Mouse (Mus musculus) spleen, adult 2 months (tissue): ENCODE results near the gene Gm20388. TPM values are rescaled to one million over a fixed set of nuclear protein-coding genes. Genes with fewer than 3 reads are reported as not detected.

Experiments used
- DNase-seq, 2 experiments: peaks; one replicate each; pipeline versions ENCODE4 v3.0.0 to v3.0.0-alpha.2; 2012 to 2021; ENCODE audit warnings: low spot score in 2 of 2, low read depth in 1 of 2
- H3K27ac ChIP-seq: fragments of 200-500 bp; 2 replicates; pipeline ENCODE4 v1.5.1; 2012; ENCODE audit warnings: low read length, inconsistent platforms; ENCODE audit not compliant: insufficient read depth
- H3K27me3 ChIP-seq: fragments of 200-500 bp; 2 replicates; pipeline ENCODE4 v1.6.1; 2012; ENCODE audit warnings: mild to moderate bottlenecking, moderate library complexity, low read length, inconsistent platforms; ENCODE audit not compliant: control insufficient read depth, insufficient read depth
- H3K36me3 ChIP-seq: fragments of 200-500 bp; 2 replicates; pipeline ENCODE4 v1.6.1; 2012; ENCODE audit warnings: mild to moderate bottlenecking, low read length, inconsistent platforms; ENCODE audit not compliant: control insufficient read depth, insufficient read depth
- H3K4me1 ChIP-seq: fragments of 200-500 bp; 2 replicates; pipeline ENCODE4 v1.6.1; 2011; ENCODE audit warnings: inconsistent platforms; ENCODE audit not compliant: control insufficient read depth, insufficient read depth, insufficient read length
- H3K4me3 ChIP-seq: fragments of 200-500 bp; 2 replicates; pipeline ENCODE4 v1.5.1; 2011; ENCODE audit warnings: mild to moderate bottlenecking, inconsistent platforms; ENCODE audit not compliant: insufficient read depth, insufficient read length; ENCODE audit errors: extremely low read depth
- CTCF ChIP-seq: fragments of 200-500 bp; IDR thresholded peaks from 2 replicates; pipeline ENCODE4 v1.5.1; 2011; ENCODE audit warnings: mild to moderate bottlenecking, inconsistent platforms; ENCODE audit not compliant: insufficient read depth, insufficient read length, insufficient replicate concordance; ENCODE audit errors: extremely low read depth
- POLR2A ChIP-seq: fragments of 200-500 bp; IDR thresholded peaks from 2 replicates; pipeline ENCODE4 v1.6.1; 2011; ENCODE audit warnings: low read depth, low read length, inconsistent platforms
- WGBS: fragments of 180-500 bp; shearing (Covaris S2); methylation state at CpG from one replicate; pipeline ENCODE4 v1.1.7; 2018; 5-methylcytosine and 5-hydroxymethylcytosine counted together
- polyA plus RNA-seq: library from polyadenylated mRNA; depleted of rRNA; stranded (reverse); fragments of >200 nt; gene quantifications from 2 replicates; pipeline ENCODE4 v1.2.3, GENCODE M21; 2012

Gm20388 gene
- polyA plus RNA-seq, 1 experiment: 26.1 TPM

- 87% methylated on average over 8 of the region's 8 CpGs for WGBS
- Histone ChIP-seq H3K36me3 (no peaks in the 10 kb centered on the region), H3K4me1 (no peaks in the 10 kb centered on the region), H3K27ac (no peak overlapping the region), H3K27me3 (no peaks in the 10 kb centered on the region; the same call in 1 of the 2 replicates), H3K4me3 (no peak overlapping the region)
- TF ChIP-seq CTCF (no peak), POLR2A (no peak)
- no peak for DNase-seq
Observed at GRCm38 (mm10) chr8:121172567-121172966, 1261.9 kb downstream of the Gm20388 start.

- WGBS: 79% methylated on average over 10 of the region's 10 CpGs
- no peak for DNase-seq
- Histone ChIP-seq H3K4me3 (no peak overlapping the region), H3K27me3 (no peaks in the 10 kb centered on the region), H3K27ac (no peak overlapping the region), H3K4me1 (no peaks in the 10 kb centered on the region), H3K36me3 (no peaks in the 10 kb centered on the region)
- no peak for TF ChIP-seq CTCF
- no peak for TF ChIP-seq POLR2A
Observed at GRCm38 (mm10) chr8:121174178-121174577, 1263.5 kb downstream of the Gm20388 start.

- WGBS: 87% methylated on average over 30 of the region's 30 CpGs
- H3K27ac ChIP-seq: no peak overlapping the region
Observed at GRCm38 (mm10) chr8:121174721-121175539, 1264.3 kb downstream of the Gm20388 start.

GRCm38 (mm10) chr8:121175540-121176090 lies 1265.0 kb downstream of the Gm20388 start:
- Histone ChIP-seq H3K4me1 (no peaks in the 10 kb centered on the region), H3K27ac (no peak overlapping the region)

More at GRCm38 (mm10) chr8:121174721-121175539, 1264.3 kb downstream of the Gm20388 start:
- TF ChIP-seq CTCF (no peak), POLR2A (no peak)
- Histone ChIP-seq H3K4me3 (no peak overlapping the region), H3K4me1 (no peaks in the 10 kb centered on the region), H3K36me3 (no peaks in the 10 kb centered on the region), H3K27me3 (no peaks in the 10 kb centered on the region)
- no peak for DNase-seq

GRCm38 (mm10) chr8:121176291-121176690 lies 1265.7 kb downstream of the Gm20388 start:
- WGBS: 7% methylated on average over 3 of the region's 3 CpGs
- Histone ChIP-seq H3K4me3 (no peak overlapping the region), H3K36me3 (no peaks in the 10 kb centered on the region), H3K27me3 (no peaks in the 10 kb centered on the region), H3K4me1 (no peaks in the 10 kb centered on the region), H3K27ac (no peak overlapping the region)
- no peak for DNase-seq
- no peak for TF ChIP-seq CTCF
- no peak for TF ChIP-seq POLR2A

More at GRCm38 (mm10) chr8:121175540-121176090, 1265.0 kb downstream of the Gm20388 start:
- H3K27me3 ChIP-seq: no peaks in the 10 kb centered on the region
- WGBS: 86% methylated on average over 8 of the region's 8 CpGs
- no peak overlapping the region for H3K4me3 ChIP-seq
- no peaks in the 10 kb centered on the region for H3K36me3 ChIP-seq
- TF ChIP-seq CTCF: no peak
- TF ChIP-seq POLR2A: no peak
- DNase-seq: no peak

GRCm38 (mm10) chr8:121180474-121181284 lies 1270.0 kb downstream of the Gm20388 start:
- Histone ChIP-seq H3K4me3 (no peak overlapping the region), H3K36me3 (no peaks in the 10 kb centered on the region), H3K27ac (no peak overlapping the region), H3K27me3 (no peaks in the 10 kb centered on the region), H3K4me1 (no peaks in the 10 kb centered on the region)
- DNase-seq: no peak
- TF ChIP-seq POLR2A (no peak), CTCF (no peak)
- WGBS: 88% methylated on average over 21 of the region's 21 CpGs
